Mouse (Mus musculus): ENCODE measurements around the gene Susd1. TPM values are rescaled to one million over a fixed set of nuclear protein-coding genes. Genes with fewer than 3 reads are reported as not detected.

Susd1 gene
- polyA plus RNA-seq, 1 experiment from 2014 or later: 8.3 TPM

DNA sequence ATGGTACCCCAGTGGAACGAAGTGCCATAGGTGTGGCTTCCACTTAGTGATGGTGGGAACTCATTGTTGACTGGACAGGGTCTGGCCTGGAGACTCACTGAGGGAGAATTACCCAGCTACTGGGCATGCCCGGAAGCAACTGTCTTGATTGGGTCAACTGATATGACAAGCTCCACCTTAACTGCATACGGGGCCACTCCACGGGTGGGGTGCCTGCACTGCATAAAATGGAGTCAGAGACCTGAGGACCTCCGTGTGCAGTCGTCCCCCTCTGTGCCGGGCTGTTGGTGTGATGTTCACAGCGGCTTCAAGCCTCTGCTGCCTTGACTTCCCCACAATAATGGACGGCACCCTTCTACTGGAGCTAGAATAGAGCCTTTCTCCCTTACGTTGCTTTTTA is 79.5 kb downstream of the Susd1 start:
- H3K9ac ChIP-seq (ENCODE audit: low read length): no peak overlapping the region
- no peak for ATAC-seq (replicated peaks; ENCODE audit: low FRiP score, low TSS enrichment, low read depth)
- peaks cover 8% of the 10 kb centered on the region for H3K4me1 ChIP-seq (replicated peaks; ENCODE audit: control insufficient read depth, insufficient read depth, low read length)
- no peaks in the 10 kb centered on the region for H3K27me3 ChIP-seq (replicated peaks; ENCODE audit: control insufficient read depth, insufficient read depth, low read length)
- H3K36me3 ChIP-seq (ENCODE audit: control insufficient read depth, insufficient read depth, low read length): no peaks in the 10 kb centered on the region
- H3K4me2 ChIP-seq (ENCODE audit: low read length): no peak overlapping the region
- no peak for DNase-seq (ENCODE audit: low spot score)
- no peak overlapping the region for H3K4me3 ChIP-seq (ENCODE audit: low read depth, low read length)
- no peaks in the 10 kb centered on the region for H3K9me3 ChIP-seq (ENCODE audit: control insufficient read depth, low read length)
- 83% methylated on average over 10 of the region's 10 CpGs for WGBS
- no peak overlapping the region for H3K27ac ChIP-seq (ENCODE audit: low read depth)

DNA sequence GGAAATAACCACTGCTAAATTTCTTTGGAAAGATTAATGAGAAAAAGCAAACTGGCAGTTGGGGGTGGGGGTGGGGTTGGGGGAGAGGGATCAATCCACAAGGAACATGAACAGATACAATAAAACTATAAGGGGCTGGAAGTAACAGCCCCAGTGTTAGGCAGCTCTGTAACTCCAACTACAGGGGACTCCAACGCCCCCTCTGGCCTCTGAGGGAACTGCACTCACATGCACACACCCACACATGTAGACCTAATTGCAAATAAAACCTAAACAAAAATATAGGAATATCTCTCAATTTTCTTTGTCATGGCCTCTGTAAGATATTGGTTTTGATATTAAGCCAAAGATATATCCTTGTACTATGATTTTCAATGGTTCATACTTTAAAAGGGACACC is 83.0 kb downstream of the Susd1 start:
- no peaks in the 10 kb centered on the region for H3K4me1 ChIP-seq (replicated peaks; ENCODE audit: control insufficient read depth, insufficient read depth, low read length)
- no peaks in the 10 kb centered on the region for H3K36me3 ChIP-seq (ENCODE audit: control insufficient read depth, insufficient read depth, low read length)
- no peak overlapping the region for H3K4me2 ChIP-seq (ENCODE audit: low read length)
- 32% methylated on average over 1 of the region's 1 CpGs for WGBS
- H3K27ac ChIP-seq (ENCODE audit: low read depth): no peak overlapping the region
- DNase-seq (ENCODE audit: low spot score): no peak
- no peak for ATAC-seq (replicated peaks; ENCODE audit: low FRiP score, low TSS enrichment, low read depth)
- no peak overlapping the region for H3K9ac ChIP-seq (ENCODE audit: low read length)
- H3K9me3 ChIP-seq (ENCODE audit: control insufficient read depth, low read length): no peaks in the 10 kb centered on the region
- H3K27me3 ChIP-seq (replicated peaks; ENCODE audit: control insufficient read depth, insufficient read depth, low read length): no peaks in the 10 kb centered on the region
- H3K4me3 ChIP-seq (ENCODE audit: low read depth, low read length): no peak overlapping the region

DNA sequence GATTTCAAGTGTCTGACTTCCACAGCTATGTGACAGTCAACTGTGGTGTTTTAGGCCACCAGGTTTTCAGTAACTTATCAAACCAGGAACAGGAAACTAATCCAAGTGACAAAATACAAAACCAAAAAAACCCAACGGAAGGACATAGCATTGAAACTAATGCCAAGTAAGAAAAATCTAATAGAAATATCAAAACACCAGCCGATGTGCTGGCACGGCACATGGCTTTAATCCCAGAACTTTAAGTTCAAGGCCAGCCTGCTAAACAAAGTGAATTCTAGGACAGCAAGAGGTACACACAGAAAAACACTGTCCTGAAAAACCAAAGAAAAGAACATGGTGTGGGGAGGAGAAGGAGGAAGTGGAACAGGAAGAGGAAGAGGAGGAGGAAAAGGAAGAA is 83.8 kb downstream of the Susd1 start:
- Histone ChIP-seq H3K4me3 (ENCODE audit: low read depth, low read length) (no peak overlapping the region), H3K9me3 (ENCODE audit: control insufficient read depth, low read length) (no peaks in the 10 kb centered on the region), H3K36me3 (ENCODE audit: control insufficient read depth, insufficient read depth, low read length) (no peaks in the 10 kb centered on the region), H3K4me1 (replicated peaks; ENCODE audit: control insufficient read depth, insufficient read depth, low read length) (no peaks in the 10 kb centered on the region), H3K27ac (ENCODE audit: low read depth) (no peak overlapping the region), H3K9ac (ENCODE audit: low read length) (no peak overlapping the region), H3K4me2 (ENCODE audit: low read length) (no peak overlapping the region), H3K27me3 (replicated peaks; ENCODE audit: control insufficient read depth, insufficient read depth, low read length) (no peaks in the 10 kb centered on the region)
- DNase-seq (ENCODE audit: low spot score): no peak
- ATAC-seq (replicated peaks; ENCODE audit: low FRiP score, low TSS enrichment, low read depth): no peak
- 88% methylated on average over 3 of the region's 3 CpGs for WGBS

DNA sequence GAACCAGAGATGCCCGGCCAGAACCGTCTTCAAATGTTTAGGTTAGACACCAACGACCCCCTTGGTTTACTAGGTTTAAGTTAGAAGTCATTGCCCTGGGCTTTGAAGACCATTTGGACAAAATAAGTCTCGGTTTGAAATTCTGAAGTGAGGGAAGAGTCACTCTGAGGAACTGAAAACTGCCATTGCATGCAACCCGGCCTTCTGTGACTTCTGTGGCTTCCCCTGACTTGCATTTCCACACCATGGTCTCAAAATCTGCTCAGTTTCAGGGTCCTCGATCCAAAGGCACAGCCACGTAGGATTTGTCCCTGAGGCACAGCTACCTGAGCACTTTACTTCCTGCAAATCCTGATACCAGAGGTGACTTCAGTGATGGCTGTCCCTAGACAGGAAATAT is 86.5 kb downstream of the Susd1 start:
- H3K9ac ChIP-seq (ENCODE audit: low read length): no peak overlapping the region
- H3K27me3 ChIP-seq (replicated peaks; ENCODE audit: control insufficient read depth, insufficient read depth, low read length): no peaks in the 10 kb centered on the region
- no peak overlapping the region for H3K4me2 ChIP-seq (ENCODE audit: low read length)
- no peaks in the 10 kb centered on the region for H3K9me3 ChIP-seq (ENCODE audit: control insufficient read depth, low read length)
- ATAC-seq (replicated peaks; ENCODE audit: low FRiP score, low TSS enrichment, low read depth): no peak
- H3K4me1 ChIP-seq (replicated peaks; ENCODE audit: control insufficient read depth, insufficient read depth, low read length): no peaks in the 10 kb centered on the region
- H3K36me3 ChIP-seq (ENCODE audit: control insufficient read depth, insufficient read depth, low read length): no peaks in the 10 kb centered on the region
- WGBS: 69% methylated on average over 7 of the region's 7 CpGs
- no peak for DNase-seq (ENCODE audit: low spot score)
- no peak overlapping the region for H3K27ac ChIP-seq (ENCODE audit: low read depth)
- H3K4me3 ChIP-seq (ENCODE audit: low read depth, low read length): no peak overlapping the region

DNA sequence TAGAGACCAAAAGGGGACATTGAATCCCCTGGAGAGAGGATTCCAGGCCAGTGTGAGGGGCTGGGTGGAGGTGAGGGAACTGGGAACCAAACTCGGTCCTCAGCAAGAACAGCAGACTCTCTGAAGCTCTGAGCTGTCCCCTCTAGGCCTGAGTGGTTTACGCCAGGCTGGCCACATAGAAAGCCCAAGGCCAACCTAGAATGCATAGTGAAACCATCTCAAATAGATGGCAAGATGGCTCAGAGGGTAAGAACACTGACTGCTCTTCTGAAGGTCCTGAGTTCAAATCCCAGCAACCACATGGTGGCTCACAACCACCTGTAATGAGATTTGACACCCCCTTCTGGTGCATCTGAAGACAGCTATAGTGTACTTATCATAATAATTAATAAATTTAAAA is 88.1 kb downstream of the Susd1 start:
- Histone ChIP-seq H3K4me3 (ENCODE audit: low read depth, low read length) (no peak overlapping the region), H3K27ac (ENCODE audit: low read depth) (no peak overlapping the region), H3K4me1 (replicated peaks; ENCODE audit: control insufficient read depth, insufficient read depth, low read length) (no peaks in the 10 kb centered on the region), H3K4me2 (ENCODE audit: low read length) (no peak overlapping the region), H3K36me3 (ENCODE audit: control insufficient read depth, insufficient read depth, low read length) (no peaks in the 10 kb centered on the region), H3K9ac (ENCODE audit: low read length) (no peak overlapping the region), H3K27me3 (replicated peaks; ENCODE audit: control insufficient read depth, insufficient read depth, low read length) (no peaks in the 10 kb centered on the region), H3K9me3 (ENCODE audit: control insufficient read depth, low read length) (no peaks in the 10 kb centered on the region)
- WGBS: 80% methylated on average over 2 of the region's 2 CpGs
- DNase-seq (ENCODE audit: low spot score) (no peak), ATAC-seq (replicated peaks; ENCODE audit: low FRiP score, low TSS enrichment, low read depth) (no peak)

- Histone ChIP-seq H3K36me3 (ENCODE audit: control insufficient read depth, insufficient read depth, low read length) (no peaks in the 10 kb centered on the region), H3K27ac (ENCODE audit: low read depth) (no peak overlapping the region), H3K4me1 (replicated peaks; ENCODE audit: control insufficient read depth, insufficient read depth, low read length) (no peaks in the 10 kb centered on the region), H3K9ac (ENCODE audit: low read length) (no peak overlapping the region), H3K9me3 (ENCODE audit: control insufficient read depth, low read length) (no peaks in the 10 kb centered on the region), H3K4me2 (ENCODE audit: low read length) (no peak overlapping the region), H3K27me3 (replicated peaks; ENCODE audit: control insufficient read depth, insufficient read depth, low read length) (no peaks in the 10 kb centered on the region), H3K4me3 (ENCODE audit: low read depth, low read length) (no peak overlapping the region)
- DNase-seq (ENCODE audit: low spot score) (no peak), ATAC-seq (replicated peaks; ENCODE audit: low FRiP score, low TSS enrichment, low read depth) (no peak)
- WGBS: 58% methylated on average over 7 of the region's 7 CpGs
Measured at GRCm38 (mm10) chr4:59349425-59350185, 88.8 kb downstream of the Susd1 start.

DNA sequence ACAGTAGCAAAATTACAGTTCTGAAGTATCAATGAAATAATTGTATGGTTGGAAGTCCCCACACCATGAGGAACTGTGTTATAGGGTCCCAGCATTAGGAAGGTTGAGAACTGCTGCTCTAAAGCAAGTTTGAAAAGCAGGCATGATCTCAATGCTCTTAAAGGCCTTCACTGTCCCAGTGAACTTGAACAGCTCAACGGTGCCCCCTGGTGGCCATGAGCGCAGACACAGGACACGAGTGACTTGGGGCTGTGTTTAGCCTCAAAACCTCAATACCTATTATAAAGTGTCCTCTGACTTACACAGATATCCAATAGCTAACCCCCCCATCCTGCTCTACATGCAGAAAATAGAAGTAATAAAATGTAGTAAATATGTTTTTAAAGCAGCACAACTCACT is 97.7 kb downstream of the Susd1 start:
- DNase-seq (ENCODE audit: low spot score) (peak; percentile 93), ATAC-seq (replicated peaks; ENCODE audit: low FRiP score, low TSS enrichment, low read depth) (peak; percentile 66; the same call in 1 of the 2 replicates)
- H3K4me3 ChIP-seq (ENCODE audit: low read depth, low read length): no peak overlapping the region
- H3K9ac ChIP-seq (ENCODE audit: low read length): no peak overlapping the region
- no peaks in the 10 kb centered on the region for H3K27me3 ChIP-seq (replicated peaks; ENCODE audit: control insufficient read depth, insufficient read depth, low read length)
- H3K4me1 ChIP-seq (replicated peaks; ENCODE audit: control insufficient read depth, insufficient read depth, low read length): peaks cover 5% of the 10 kb centered on the region; the same call in 1 of the 2 replicates
- H3K4me2 ChIP-seq (ENCODE audit: low read length): no peak overlapping the region
- WGBS: 2% methylated on average over 3 of the region's 3 CpGs
- H3K36me3 ChIP-seq (ENCODE audit: control insufficient read depth, insufficient read depth, low read length): no peaks in the 10 kb centered on the region
- no peak overlapping the region for H3K27ac ChIP-seq (ENCODE audit: low read depth)
- no peaks in the 10 kb centered on the region for H3K9me3 ChIP-seq (ENCODE audit: control insufficient read depth, low read length)

DNA sequence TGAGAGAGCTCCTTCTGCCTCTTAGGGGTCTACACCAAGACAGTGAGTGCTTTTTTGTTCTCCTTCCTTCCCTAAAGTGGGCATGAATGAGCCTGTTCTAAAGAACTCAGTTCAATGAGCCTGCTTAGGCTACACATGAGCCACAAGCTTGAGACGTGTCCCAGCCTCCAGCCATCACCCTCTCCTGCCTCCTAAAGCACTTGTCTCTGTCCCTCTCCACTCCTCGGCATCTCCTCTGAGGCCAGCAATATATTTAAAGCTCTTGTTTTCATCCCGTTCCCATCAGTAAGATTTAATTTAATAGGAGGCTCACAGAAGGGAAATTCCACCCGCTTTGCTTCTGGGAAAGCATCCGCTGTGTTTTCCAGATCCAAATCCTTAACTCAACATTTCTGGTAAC is 98.4 kb downstream of the Susd1 start:
- peaks cover 5% of the 10 kb centered on the region; the same call in 1 of the 2 replicates for H3K4me1 ChIP-seq (replicated peaks; ENCODE audit: control insufficient read depth, insufficient read depth, low read length)
- no peak overlapping the region for H3K4me2 ChIP-seq (ENCODE audit: low read length)
- 65% methylated on average over 5 of the region's 5 CpGs for WGBS

GRCm38 (mm10) chr4:59338896-59339535 is 99.4 kb downstream of the Susd1 start:
- no peaks in the 10 kb centered on the region for H3K9me3 ChIP-seq (ENCODE audit: control insufficient read depth, low read length)
- ATAC-seq (replicated peaks; ENCODE audit: low FRiP score, low TSS enrichment, low read depth) (no peak), DNase-seq (ENCODE audit: low spot score) (no peak)
- 87% methylated on average over 8 of the region's 8 CpGs for WGBS
- no peak overlapping the region for H3K4me2 ChIP-seq (ENCODE audit: low read length)
- H3K4me3 ChIP-seq (ENCODE audit: low read depth, low read length): no peak overlapping the region
- no peak overlapping the region for H3K9ac ChIP-seq (ENCODE audit: low read length)
- H3K27me3 ChIP-seq (replicated peaks; ENCODE audit: control insufficient read depth, insufficient read depth, low read length): no peaks in the 10 kb centered on the region
- no peak overlapping the region for H3K27ac ChIP-seq (ENCODE audit: low read depth)
- peaks cover 5% of the 10 kb centered on the region; the same call in 1 of the 2 replicates for H3K4me1 ChIP-seq (replicated peaks; ENCODE audit: control insufficient read depth, insufficient read depth, low read length)
- no peaks in the 10 kb centered on the region for H3K36me3 ChIP-seq (ENCODE audit: control insufficient read depth, insufficient read depth, low read length)

More for the DNA sequence above, 98.4 kb downstream of the Susd1 start:
- DNase-seq (ENCODE audit: low spot score) (no peak), ATAC-seq (replicated peaks; ENCODE audit: low FRiP score, low TSS enrichment, low read depth) (no peak)
- Histone ChIP-seq H3K27me3 (replicated peaks; ENCODE audit: control insufficient read depth, insufficient read depth, low read length) (no peaks in the 10 kb centered on the region), H3K9me3 (ENCODE audit: control insufficient read depth, low read length) (no peaks in the 10 kb centered on the region), H3K4me3 (ENCODE audit: low read depth, low read length) (no peak overlapping the region), H3K9ac (ENCODE audit: low read length) (no peak overlapping the region), H3K27ac (ENCODE audit: low read depth) (no peak overlapping the region), H3K36me3 (ENCODE audit: control insufficient read depth, insufficient read depth, low read length) (no peaks in the 10 kb centered on the region)
